Mouse (Mus musculus) liver, embryonic 14 days (tissue): Measurements from ENCODE around the gene Gm45618. TPM values are rescaled to one million over a fixed set of nuclear protein-coding genes. Genes with fewer than 3 reads are reported as not detected.

Experiments used
- polyA plus RNA-seq: library from polyadenylated mRNA; depleted of rRNA; stranded (reverse); fragments of >200 nt; gene quantifications from 2 replicates; pipeline ENCODE4 v1.2.3, GENCODE M21; 2012; rRNA removed

Gene Gm45618
- not detected in 2 replicates for polyA plus RNA-seq

GRCm38 (mm10) chr7:142120629-142121028 is at the start of gene Gm45618:
Gm45618 (minus strand) TSS chr7:142120729.

GRCm38 (mm10) chr7:142165639-142166038 is 45.1 kb upstream of the Gm45618 start, which contains the start of gene Gm4553:
Gm4553 (minus strand) TSS chr7:142165739.

GRCm38 (mm10) chr7:142157013-142157412 is 36.5 kb upstream of the Gm45618 start, which contains the start of gene Gm29735:
Gm29735 (minus strand) TSS chr7:142157113.

GRCm38 (mm10) chr7:142144507-142144906 is 24.0 kb upstream of the Gm45618 start, which contains the start of gene Gm45337:
Gm45337 (minus strand) TSS chr7:142144607.

GRCm38 (mm10) chr7:142135934-142136333 is 15.4 kb upstream of the Gm45618 start, which contains the start of gene Gm39115:
Gm39115 (minus strand) TSS chr7:142136034.

GRCm38 (mm10) chr7:142095183-142095931 is 25.2 kb downstream of the Gm45618 start, which contains the start of gene Dusp8:
Dusp8 (minus strand) TSS chr7:142095843.

Other genes starting within 250 kb of the Gm45618 start
- 13.5 and 15.3 TPM in 2 replicates for gene Tollip, start 202.2 kb downstream of the Gm45618 start, polyA plus RNA-seq
- gene Brsk2, start 171.0 kb downstream of the Gm45618 start, polyA plus RNA-seq, result 0.03 TPM in 1 of 2 replicates, not detected in the other
- 40.6 and 44.6 TPM in 2 replicates for gene Mob2, start 59.7 kb downstream of the Gm45618 start, polyA plus RNA-seq
- gene Dusp8, start 24.9 kb downstream of the Gm45618 start, polyA plus RNA-seq, result 2.7 and 2.8 TPM in 2 replicates
- not detected in 2 replicates for gene Gm39115, start 15.3 kb upstream of the Gm45618 start, polyA plus RNA-seq
- not detected in 2 replicates for gene Gm45337, start 23.9 kb upstream of the Gm45618 start, polyA plus RNA-seq
- not detected in 2 replicates for gene Gm29735, start 36.4 kb upstream of the Gm45618 start, polyA plus RNA-seq
- not detected in 2 replicates for gene Gm4553, start 45.0 kb upstream of the Gm45618 start, polyA plus RNA-seq
- gene Krtap5-2, start 55.3 kb upstream of the Gm45618 start, polyA plus RNA-seq, result not detected in 2 replicates
- gene Gm10153, start 69.7 kb upstream of the Gm45618 start, polyA plus RNA-seq, result not detected in 2 replicates
- gene Krtap5-3, start 80.6 kb upstream of the Gm45618 start, polyA plus RNA-seq, result not detected in 2 replicates
- not detected in 2 replicates for gene Gm7579, start 91.1 kb upstream of the Gm45618 start, polyA plus RNA-seq
- gene Krtap5-5, start 109.2 kb upstream of the Gm45618 start, polyA plus RNA-seq, result not detected in 2 replicates
- gene Gm40460, start 120.3 kb upstream of the Gm45618 start, polyA plus RNA-seq, result not detected in 2 replicates
- not detected in 2 replicates for gene Gm2431, start 137.6 kb upstream of the Gm45618 start, polyA plus RNA-seq
- gene Gm4559, start 153.6 kb upstream of the Gm45618 start, polyA plus RNA-seq, result not detected in 2 replicates
- gene Krtap5-1, start 176.4 kb upstream of the Gm45618 start, polyA plus RNA-seq, result not detected in 2 replicates
- gene Krtap5-4, start 182.8 kb upstream of the Gm45618 start, polyA plus RNA-seq, result not detected in 2 replicates